Mouse (Mus musculus): ENCODE results near the gene Lama2.

Gene Lama2

GRCm38 (mm10) chr10:27188630-27189365, 430.8 kb downstream of the Lama2 start:
- no peak for DNase-seq (ENCODE audit: low spot score)

GRCm38 (mm10) chr10:27184185-27184584, 435.4 kb downstream of the Lama2 start:
- no peak for DNase-seq (ENCODE audit: low spot score)

DNA sequence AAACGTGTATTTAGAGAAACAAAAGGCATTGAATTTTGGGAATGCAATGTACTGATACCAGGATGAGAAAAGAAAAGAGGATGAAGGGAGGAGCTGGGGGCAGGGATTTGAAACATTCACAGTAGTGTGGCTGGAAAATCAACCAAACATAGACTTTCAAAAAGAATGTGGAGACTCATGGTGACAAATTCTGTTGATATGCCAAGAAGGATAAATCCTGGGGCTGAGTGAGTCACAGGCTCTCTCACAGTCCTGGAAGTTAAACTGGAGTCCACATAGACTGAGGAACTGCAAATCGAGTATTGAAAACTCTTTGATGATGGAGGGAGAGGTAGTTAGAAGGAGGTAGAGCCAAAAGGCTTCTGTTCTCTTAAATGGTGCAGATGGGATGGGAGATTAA, 445.3 kb downstream of the Lama2 start:
- DNase-seq (ENCODE audit: low spot score), result no peak

- no peak for DNase-seq (ENCODE audit: low spot score)
Measured at GRCm38 (mm10) chr10:27164738-27165137, 454.8 kb downstream of the Lama2 start.

- no peak for DNase-seq (ENCODE audit: low spot score)
Measured at GRCm38 (mm10) chr10:27162364-27162763, 457.2 kb downstream of the Lama2 start.

DNA sequence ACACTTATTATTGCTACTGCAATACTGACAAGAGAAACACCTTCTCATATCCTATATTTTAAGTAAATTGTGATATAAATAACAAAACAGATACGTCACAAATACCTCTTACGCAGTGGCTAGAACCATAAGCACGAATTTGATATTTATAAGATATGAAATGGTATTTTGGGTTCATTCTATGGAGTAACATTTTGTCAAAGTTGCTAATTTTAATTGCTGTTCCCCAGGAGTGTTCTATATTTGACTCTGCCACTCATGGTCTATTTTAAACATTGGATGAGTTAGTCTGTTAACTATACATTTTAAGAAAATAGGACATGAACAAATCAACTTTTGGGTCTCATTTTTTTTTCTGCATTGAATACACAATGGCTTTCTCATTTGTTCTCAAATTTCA, 469.3 kb downstream of the Lama2 start:
- DNase-seq (ENCODE audit: low spot score), result no peak

- peak; percentile 12 for DNase-seq (ENCODE audit: low spot score)
Measured at GRCm38 (mm10) chr10:27140422-27140821, 479.1 kb downstream of the Lama2 start.

DNA sequence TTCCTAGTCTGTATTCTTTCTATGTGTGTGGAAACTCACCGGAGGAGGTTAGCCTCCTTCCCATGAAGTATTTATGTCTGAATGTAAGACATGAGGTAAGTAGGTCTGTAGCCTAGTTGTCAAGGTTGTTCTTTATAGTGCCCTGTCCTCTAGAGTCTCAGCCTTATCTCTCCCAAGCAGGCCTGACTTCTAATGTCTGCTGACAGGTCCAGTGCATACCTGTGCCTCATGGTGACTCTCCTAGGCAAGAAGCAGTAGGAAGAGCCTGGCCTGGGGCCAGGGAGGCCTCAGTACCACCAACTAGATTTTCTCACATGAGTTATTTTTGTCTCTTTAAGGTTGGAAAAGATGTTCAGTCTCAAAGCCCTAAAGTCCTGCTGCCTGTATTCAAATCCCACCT, 483.8 kb downstream of the Lama2 start:
- no peak for DNase-seq (ENCODE audit: low spot score)

DNA sequence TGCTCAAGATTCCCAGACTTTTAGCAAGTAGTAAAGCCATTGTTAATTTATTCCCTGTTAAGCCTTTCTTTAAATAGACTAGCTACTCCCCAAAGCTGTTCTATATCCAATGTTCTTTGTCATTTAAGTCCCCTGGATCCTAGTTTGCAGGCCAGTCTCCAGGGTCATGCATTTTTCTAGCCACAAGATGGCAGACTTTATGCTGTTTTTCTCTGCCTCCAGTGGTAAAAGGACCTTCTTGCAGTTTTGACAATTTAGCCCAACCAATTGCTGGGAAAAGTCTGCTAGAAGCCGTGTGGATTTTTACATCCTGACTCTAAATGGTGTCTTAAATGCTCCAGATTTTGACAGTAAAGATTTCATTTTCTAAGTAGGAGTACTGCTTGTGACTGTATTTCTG, 486.4 kb downstream of the Lama2 start:
- DNase-seq (ENCODE audit: low spot score), result peak; percentile 88

DNA sequence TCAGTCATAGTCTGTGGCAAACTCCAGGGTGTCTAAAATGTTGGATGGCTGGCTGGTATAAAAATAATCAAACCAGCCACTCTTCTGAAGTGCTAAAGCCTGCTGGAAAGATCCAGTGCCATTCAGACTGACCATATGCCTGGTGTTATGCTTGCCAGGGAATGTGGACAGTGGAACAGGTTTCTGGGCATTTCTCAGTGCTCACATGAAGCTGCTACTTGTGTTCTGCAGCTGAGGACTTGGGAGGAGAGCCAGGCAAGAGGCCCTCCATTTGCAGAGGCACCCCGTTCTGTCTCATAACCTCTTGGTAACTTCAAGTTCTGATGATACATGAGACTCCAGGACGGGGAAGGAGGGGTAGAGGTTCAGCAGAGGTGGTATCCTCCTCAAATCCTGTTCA, 492.1 kb downstream of the Lama2 start:
- DNase-seq (ENCODE audit: low spot score), result no peak

- no peak for DNase-seq (ENCODE audit: low spot score)
Measured at GRCm38 (mm10) chr10:27123763-27124162, 495.8 kb downstream of the Lama2 start.

DNA sequence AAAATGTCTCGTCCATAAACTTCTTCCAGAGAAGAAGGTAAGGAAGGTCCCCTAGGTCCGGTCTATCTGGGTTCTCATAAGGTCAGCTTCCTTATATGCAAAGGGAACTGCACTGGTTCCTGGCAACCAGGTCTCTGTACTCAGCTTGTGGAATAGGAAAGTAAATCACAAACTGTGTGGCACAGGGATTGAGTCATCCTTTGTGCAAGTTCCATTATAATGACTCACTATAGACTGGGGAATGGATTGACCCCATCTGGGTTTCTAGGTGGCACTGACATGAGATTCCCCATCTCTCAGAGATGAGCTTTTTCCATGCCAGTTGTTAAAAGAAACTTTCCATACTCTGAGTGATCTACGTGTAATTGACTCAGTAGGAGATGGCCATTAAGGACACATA, 501.7 kb downstream of the Lama2 start:
- DNase-seq (ENCODE audit: low spot score), result no peak

- DNase-seq (ENCODE audit: low spot score), result no peak
Measured at GRCm38 (mm10) chr10:27116938-27117647, 502.5 kb downstream of the Lama2 start.

DNA sequence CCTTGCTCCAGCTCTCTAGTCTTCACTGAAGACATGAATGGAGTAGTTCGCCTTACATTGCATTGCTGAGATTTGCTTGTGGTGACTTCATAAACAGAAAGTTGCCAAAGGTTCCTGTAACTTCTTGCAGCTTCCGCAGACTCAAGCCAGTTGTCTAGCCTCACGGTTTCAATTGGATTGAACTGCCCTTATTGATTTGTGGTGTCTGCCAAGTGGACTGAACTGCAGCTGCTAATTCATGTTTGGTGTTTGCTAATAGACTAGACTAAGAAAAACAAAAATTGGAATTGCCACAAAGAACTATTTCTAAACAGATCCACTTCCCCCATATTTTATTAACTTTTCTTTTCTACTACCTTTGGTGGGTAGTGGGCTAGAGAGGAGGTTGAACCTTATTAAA, 505.4 kb downstream of the Lama2 start:
- DNase-seq (ENCODE audit: low spot score), result no peak

DNA sequence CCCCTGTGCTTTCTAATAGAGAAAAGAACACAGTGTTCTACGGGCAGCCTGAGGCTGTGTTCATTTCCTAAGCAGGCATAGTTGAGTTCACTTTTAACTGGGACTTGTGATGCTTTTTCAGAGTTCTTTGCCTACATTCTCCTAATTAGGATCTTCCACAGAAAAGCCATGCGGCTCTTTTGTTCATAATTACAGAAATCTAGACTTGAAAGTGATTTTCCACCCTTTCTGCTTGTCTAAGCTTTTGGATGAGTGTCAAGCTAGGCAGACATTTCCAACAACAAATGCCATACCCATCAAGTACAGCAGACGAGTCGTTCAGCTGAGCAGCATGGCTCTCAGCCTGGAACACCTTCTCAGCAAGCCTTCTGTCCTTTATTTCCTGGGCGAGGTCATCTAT, 515.7 kb downstream of the Lama2 start:
- DNase-seq (ENCODE audit: low spot score), result no peak

DNA sequence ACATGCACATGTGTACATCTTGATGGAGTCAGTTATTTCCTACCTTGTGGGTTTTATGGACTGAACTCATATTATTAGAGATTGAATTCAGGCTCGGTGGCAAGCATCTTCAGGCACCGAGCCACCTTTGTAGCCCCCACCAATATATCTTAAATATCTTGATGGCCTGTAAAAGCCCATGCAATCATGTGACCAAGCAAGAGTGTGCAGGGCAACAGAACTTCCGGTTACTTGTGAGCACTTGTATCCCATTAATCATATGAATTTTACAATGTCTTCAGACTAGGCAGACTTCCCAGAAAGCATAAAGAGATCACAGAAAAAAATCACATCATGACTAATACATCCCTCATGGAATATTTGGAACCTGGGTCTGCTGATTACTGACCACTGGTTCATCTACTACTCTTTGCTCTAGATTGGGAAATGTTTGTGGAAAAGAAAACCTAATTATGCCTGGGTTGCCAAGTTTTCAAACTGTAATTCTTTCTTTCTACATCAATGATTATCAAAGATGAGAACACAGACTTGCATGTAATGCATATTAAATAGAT, 517.7 kb downstream of the Lama2 start:
- DNase-seq (ENCODE audit: low spot score), result no peak

- no peak for DNase-seq (ENCODE audit: low spot score)
Measured at GRCm38 (mm10) chr10:27077113-27077512, 542.4 kb downstream of the Lama2 start.

DNA sequence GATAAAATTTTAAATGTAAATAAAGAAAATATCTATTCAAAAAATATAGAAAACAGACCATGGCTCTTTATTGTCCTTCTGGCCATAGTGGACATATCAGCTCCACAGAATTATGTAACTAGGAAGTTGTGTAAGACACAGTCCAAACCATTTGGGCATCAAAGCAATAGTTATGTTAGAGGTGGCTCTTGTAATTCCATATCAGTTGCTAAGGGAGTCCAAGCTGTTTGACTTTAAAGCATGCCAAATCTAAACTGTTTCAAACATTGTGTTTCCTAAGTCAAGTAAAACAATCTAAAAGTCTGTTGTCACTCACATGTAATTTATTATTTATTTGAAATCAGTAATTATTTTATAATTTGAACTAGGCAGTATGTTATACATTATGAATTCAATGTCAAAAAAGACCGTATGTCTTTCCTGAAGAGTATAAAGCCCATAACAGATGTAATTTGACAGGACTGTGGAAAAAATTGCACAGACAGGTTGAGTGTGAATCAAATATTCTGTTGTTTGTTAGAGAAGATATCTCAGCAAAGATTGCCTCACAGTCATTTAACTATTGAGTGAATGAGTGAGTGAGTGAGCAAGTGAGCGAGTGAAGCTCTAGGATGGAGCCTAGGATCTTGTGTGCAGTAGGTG, 550.6 kb downstream of the Lama2 start:
- no peak for DNase-seq (ENCODE audit: low spot score)

GRCm38 (mm10) chr10:27063671-27064070, 555.9 kb downstream of the Lama2 start:
- peak; percentile 48 for DNase-seq (ENCODE audit: low spot score)

DNA sequence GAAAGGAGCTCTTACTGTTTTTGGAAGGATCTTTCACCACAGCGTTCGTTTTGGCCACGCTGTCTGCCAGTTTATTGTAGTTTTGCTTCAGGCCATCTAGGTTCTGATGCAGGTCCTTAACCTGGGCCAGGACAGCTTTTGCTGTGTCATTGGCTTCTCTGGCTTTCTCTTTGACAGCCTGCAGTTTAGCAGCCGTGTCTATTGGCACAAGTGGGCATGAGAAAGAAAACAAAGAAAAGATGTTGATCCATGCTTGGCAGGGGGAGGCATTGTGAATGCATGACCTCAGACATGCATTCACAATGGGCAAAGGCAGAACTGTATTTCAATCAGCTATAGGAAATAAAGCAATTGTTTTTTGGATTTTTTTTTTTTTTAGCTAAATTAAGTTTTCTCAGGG, 565.1 kb downstream of the Lama2 start:
- DNase-seq (ENCODE audit: low spot score), result no peak

GRCm38 (mm10) chr10:27047196-27047595, 572.4 kb downstream of the Lama2 start:
- DNase-seq (ENCODE audit: low spot score), result no peak

- no peak for DNase-seq (ENCODE audit: low spot score)
Measured at GRCm38 (mm10) chr10:27041812-27042211, 577.7 kb downstream of the Lama2 start.

- no peak for DNase-seq (ENCODE audit: low spot score)
Measured at GRCm38 (mm10) chr10:27022707-27023106, 596.9 kb downstream of the Lama2 start.

Data from embryo, embryonic 10.5 days (tissue).